Mouse (Mus musculus) G1E (cell line): ENCODE measurements around the gene Fgfr2. TPM values are rescaled to one million over a fixed set of nuclear protein-coding genes. Genes with fewer than 3 reads are reported as not detected.

Source experiments
- ATAC-seq: 2 replicates; pipeline ENCODE4 v1.8.0; 2016; ENCODE audit warnings: mild to moderate bottlenecking; ENCODE audit not compliant: insufficient number of reproducible peaks, poor library complexity, low FRiP score, severe bottlenecking; ENCODE audit errors: extremely low read depth
- DNase-seq: peaks from one replicate; pipeline ENCODE4 v3.0.0; 2012; ENCODE audit warnings: low spot score
- H3K27me3 ChIP-seq: 2 replicates; pipeline ENCODE4 v1.6.1; 2012; ENCODE audit warnings: mild to moderate bottlenecking, low read length, inconsistent platforms; ENCODE audit not compliant: insufficient read depth
- H3K36me3 ChIP-seq: replicated peaks from 2 replicates; pipeline ENCODE3; 2012; ENCODE audit warnings: mild to moderate bottlenecking, inconsistent platforms
- H3K4me1 ChIP-seq: 2 replicates; pipeline ENCODE4 v1.6.1; 2012; ENCODE audit warnings: low read depth, low read length, inconsistent platforms, mixed read lengths; ENCODE audit not compliant: insufficient read depth
- H3K4me3 ChIP-seq: 2 replicates; pipeline ENCODE4 v1.5.1; 2012; ENCODE audit warnings: low read depth, mild to moderate bottlenecking, inconsistent platforms, low read length, moderate library complexity, mixed read lengths
- H3K9me3 ChIP-seq: replicated peaks from 2 replicates; pipeline ENCODE4 v1.6.1; 2012; ENCODE audit warnings: inconsistent platforms
- CTCF ChIP-seq: IDR thresholded peaks from 2 replicates; pipeline ENCODE4 v1.5.1; 2012; ENCODE audit warnings: low read depth, low read length, inconsistent platforms, mixed read lengths
- GATA1 ChIP-seq: IDR thresholded peaks from 2 replicates; pipeline ENCODE4 v1.6.1; 2012; ENCODE audit warnings: borderline replicate concordance, low read length, inconsistent platforms, mixed read lengths
- GATA2 ChIP-seq: IDR thresholded peaks from 2 replicates; pipeline ENCODE4 v1.6.1; 2012; ENCODE audit warnings: low read depth, low read length, inconsistent platforms, borderline replicate concordance
- POLR2AphosphoS5 ChIP-seq: IDR thresholded peaks from 2 replicates; pipeline ENCODE4 v1.6.1; 2012; ENCODE audit warnings: low read depth, low read length, inconsistent platforms; ENCODE audit not compliant: insufficient replicate concordance
- TAL1 ChIP-seq: conservative IDR thresholded peaks from 2 replicates; pipeline ENCODE4 v1.6.1; 2012; ENCODE audit warnings: low read depth, low read length, inconsistent platforms, mixed read lengths
- polyA plus RNA-seq: library from polyadenylated mRNA; stranded (reverse); fragments of >175 nt; gene quantifications from 2 replicates; pipeline ENCODE4 v1.2.3, GENCODE M21; 2012
- total RNA-seq, 2 experiments: library from RNA; stranded (forward) in 1 of 2; stranded (reverse) in 1 of 2; fragments of 200-1000 nt in 1 of 2; fragments of >200 nt in 1 of 2; fragmentation: Nextera tagmentation in 1 of 2; gene quantifications; 2 replicates each; pipeline ENCODE4 v1.2.3; 2014 to 2017

Fgfr2 gene
- total and polyA plus RNA-seq, 3 experiments: 0.22 TPM; not detected in 2

GRCm38 (mm10) chr7:132471327-132471726, 651.8 kb downstream of the Fgfr2 start:
- peaks cover 48% of the 10 kb centered on the region for H3K9me3 ChIP-seq
- H3K36me3 ChIP-seq: no peaks in the 10 kb centered on the region
- DNase-seq: no peak
- H3K4me1 ChIP-seq: no peaks in the 10 kb centered on the region
- TF ChIP-seq POLR2AphosphoS5 (no peak), GATA2 (no peak), CTCF (no peak), TAL1 (no peak), GATA1 (no peak)
- no peak for ATAC-seq
- H3K4me3 ChIP-seq: no peak overlapping the region
- H3K27me3 ChIP-seq: no peaks in the 10 kb centered on the region

- no peaks in the 10 kb centered on the region for H3K27me3 ChIP-seq
These were observed 654.8 kb downstream of the Fgfr2 start for GRCm38 (mm10) chr7:132468391-132468790.

GRCm38 (mm10) chr7:132465897-132466296, 657.3 kb downstream of the Fgfr2 start:
- ATAC-seq (no peak), DNase-seq (no peak)
- no peaks in the 10 kb centered on the region for H3K36me3 ChIP-seq
- H3K4me3 ChIP-seq: no peak overlapping the region
- TF ChIP-seq GATA2 (no peak), CTCF (no peak), TAL1 (no peak), POLR2AphosphoS5 (no peak), GATA1 (no peak)
- H3K27me3 ChIP-seq: no peaks in the 10 kb centered on the region
- peaks cover 45% of the 10 kb centered on the region for H3K9me3 ChIP-seq
- H3K4me1 ChIP-seq: no peaks in the 10 kb centered on the region

More at GRCm38 (mm10) chr7:132468391-132468790, 654.8 kb downstream of the Fgfr2 start:
- Histone ChIP-seq H3K4me3 (no peak overlapping the region), H3K36me3 (no peaks in the 10 kb centered on the region), H3K9me3 (peaks cover 42% of the 10 kb centered on the region), H3K4me1 (no peaks in the 10 kb centered on the region)
- DNase-seq (no peak), ATAC-seq (no peak)
- TF ChIP-seq CTCF (no peak), GATA1 (no peak), TAL1 (no peak), GATA2 (no peak), POLR2AphosphoS5 (no peak)

- ATAC-seq (no peak), DNase-seq (no peak)
- H3K4me3 ChIP-seq: no peak overlapping the region
- no peaks in the 10 kb centered on the region; the same call in 1 of the 2 replicates for H3K27me3 ChIP-seq
- H3K36me3 ChIP-seq: no peaks in the 10 kb centered on the region
- peaks cover 48% of the 10 kb centered on the region for H3K9me3 ChIP-seq
- TF ChIP-seq POLR2AphosphoS5 (no peak), CTCF (no peak), TAL1 (no peak), GATA2 (no peak), GATA1 (no peak)
- H3K4me1 ChIP-seq: no peaks in the 10 kb centered on the region
These were observed 658.3 kb downstream of the Fgfr2 start for GRCm38 (mm10) chr7:132464894-132465293.

- DNase-seq: no peak
- Histone ChIP-seq H3K4me1 (no peaks in the 10 kb centered on the region), H3K36me3 (no peaks in the 10 kb centered on the region), H3K4me3 (no peak overlapping the region), H3K9me3 (peaks cover 65% of the 10 kb centered on the region), H3K27me3 (no peaks in the 10 kb centered on the region; the same call in 1 of the 2 replicates)
- no peak for ATAC-seq
- TF ChIP-seq GATA1: no peak
- no peak for TF ChIP-seq TAL1
- TF ChIP-seq GATA2: no peak
- TF ChIP-seq CTCF: no peak
- no peak for TF ChIP-seq POLR2AphosphoS5
These were observed 664.7 kb downstream of the Fgfr2 start for GRCm38 (mm10) chr7:132458493-132458892.

- Histone ChIP-seq H3K36me3 (no peaks in the 10 kb centered on the region), H3K4me3 (no peak overlapping the region), H3K27me3 (no peaks in the 10 kb centered on the region; the same call in 1 of the 2 replicates), H3K4me1 (no peaks in the 10 kb centered on the region), H3K9me3 (peaks cover 67% of the 10 kb centered on the region)
- ATAC-seq (no peak), DNase-seq (no peak)
- no peak for TF ChIP-seq GATA1
- no peak for TF ChIP-seq TAL1
- no peak for TF ChIP-seq GATA2
- TF ChIP-seq POLR2AphosphoS5: no peak
- no peak for TF ChIP-seq CTCF
These were observed 668.0 kb downstream of the Fgfr2 start for GRCm38 (mm10) chr7:132455071-132455720.
